Mouse (Mus musculus) testis, adult 2 months (tissue): ENCODE measurements around the gene Thsd7b.

Source experiments
- CTCF ChIP-seq: fragments of 200-500 bp; IDR thresholded peaks from 2 replicates; pipeline ENCODE4 v1.5.1; 2012; ENCODE audit warnings: low read depth, mild to moderate bottlenecking, inconsistent platforms, low read length, moderate library complexity; ENCODE audit not compliant: control insufficient read depth, insufficient read depth, insufficient replicate concordance
- POLR2A ChIP-seq: fragments of 200-500 bp; IDR thresholded peaks from 2 replicates; pipeline ENCODE4 v1.6.1; 2012; ENCODE audit warnings: low read depth, mild to moderate bottlenecking, inconsistent platforms, low read length, moderate library complexity; ENCODE audit not compliant: control insufficient read depth

GRCm38 (mm10) chr1:129272982-129273937 lies at the start of gene Thsd7b:
- TF ChIP-seq POLR2A (no peak), CTCF (no peak)
